Mouse (Mus musculus) stomach, embryonic 14.5 days (tissue): ENCODE measurements around the gene Olfr984. TPM values are rescaled to one million over a fixed set of nuclear protein-coding genes. Genes with fewer than 3 reads are reported as not detected.
A peak's percentile ranks its signal among the peaks of the same experiment; 100 is the strongest.

Experiments
- ATAC-seq: fragments of 200-750 bp; cut with Nextera tagmentation; 2 replicates; pipeline ENCODE4 v1.8.0; 2017; ENCODE audit warnings: low read depth, moderate TSS enrichment; ENCODE audit not compliant: insufficient number of reproducible peaks, insufficient read depth, low FRiP score
- H3K27ac ChIP-seq: fragments of 300-500 bp; sonication (generic); 2 replicates; pipeline ENCODE4 v1.5.1; 2014; ENCODE audit warnings: mild to moderate bottlenecking, low read length, moderate library complexity, mixed read lengths
- H3K27me3 ChIP-seq: fragments of 300-500 bp; sonication (generic); 2 replicates; pipeline ENCODE4 v1.6.1; 2014; ENCODE audit warnings: low read length, control low read depth, mixed read lengths; ENCODE audit not compliant: control insufficient read depth, insufficient read depth
- H3K36me3 ChIP-seq: fragments of 300-500 bp; sonication (generic); 2 replicates; pipeline ENCODE4 v1.6.1; 2014; ENCODE audit warnings: mild to moderate bottlenecking, control low read depth, low read length, moderate library complexity, mixed read lengths; ENCODE audit not compliant: control insufficient read depth, insufficient read depth
- H3K4me1 ChIP-seq: fragments of 300-500 bp; sonication (generic); 2 replicates; pipeline ENCODE4 v1.6.1; 2014; ENCODE audit warnings: low read length, control low read depth, mixed read lengths; ENCODE audit not compliant: control insufficient read depth, insufficient read depth
- H3K4me2 ChIP-seq: fragments of 300-500 bp; sonication (generic); replicated peaks from 2 replicates; pipeline ENCODE4 v1.6.1; 2014; ENCODE audit warnings: low read depth, low read length, control low read depth
- H3K4me3 ChIP-seq: fragments of 300-500 bp; sonication (generic); 2 replicates; pipeline ENCODE4 v1.5.1; 2014; ENCODE audit warnings: low read depth, low read length, control low read depth
- H3K9ac ChIP-seq: fragments of 300-500 bp; sonication (generic); replicated peaks from 2 replicates; pipeline ENCODE4 v1.6.1; 2014; ENCODE audit warnings: low read depth, mild to moderate bottlenecking, control low read depth, low read length, moderate library complexity, mixed read lengths
- H3K9me3 ChIP-seq: fragments of 300-500 bp; sonication (generic); 2 replicates; pipeline ENCODE4 v1.6.1; 2016; ENCODE audit warnings: low read depth, low read length, control low read depth; ENCODE audit not compliant: control insufficient read depth
- WGBS: fragments of 180-500 bp; shearing (Covaris S2); extraction: QIAGEN DNeasy Blood & Tissue Kit; methylation state at CpG from one replicate; pipeline ENCODE4 v1.1.7; 2014; 5-methylcytosine and 5-hydroxymethylcytosine counted together
- polyA plus RNA-seq: library from polyadenylated mRNA; unstranded; fragments of >200 nt; fragmentation: Nextera tagmentation; extraction: Ambion mirVana; gene quantifications from 2 replicates; pipeline ENCODE4 v1.2.1, GENCODE M21; 2014

The Olfr984 gene
- polyA plus RNA-seq, 1 experiment from 2014 or later, result not detected

GRCm38 (mm10) chr9:40116645-40117286 lies 2.8 kb upstream of the Olfr984 start:
- H3K9ac ChIP-seq, result no peak overlapping the region
- no peaks in the 10 kb centered on the region for H3K27me3 ChIP-seq
- no peak overlapping the region for H3K4me3 ChIP-seq
- H3K4me2 ChIP-seq, result no peak overlapping the region
- WGBS, result 48% methylated on average over 10 of the region's 10 CpGs
- no peaks in the 10 kb centered on the region for H3K36me3 ChIP-seq
- 0 out of 2 replicates have a peak, but pooled peaks have one; percentile 49 for ATAC-seq
- no peaks in the 10 kb centered on the region for H3K4me1 ChIP-seq
- H3K27ac ChIP-seq, result peak overlapping the region; percentile 4; the same call in 1 of the 2 replicates
- H3K9me3 ChIP-seq, result no peaks in the 10 kb centered on the region

- H3K4me3 ChIP-seq, result no peak overlapping the region
- 62% methylated on average over 3 of the region's 3 CpGs for WGBS
- H3K9ac ChIP-seq, result no peak overlapping the region
- ATAC-seq, result no peak
- H3K4me1 ChIP-seq, result no peaks in the 10 kb centered on the region
- H3K27me3 ChIP-seq, result no peaks in the 10 kb centered on the region
- H3K27ac ChIP-seq, result no peak overlapping the region
- no peak overlapping the region for H3K4me2 ChIP-seq
- H3K9me3 ChIP-seq, result no peaks in the 10 kb centered on the region
- no peaks in the 10 kb centered on the region for H3K36me3 ChIP-seq
These were observed 19.2 kb downstream of the Olfr984 start for GRCm38 (mm10) chr9:40094769-40095168.

GRCm38 (mm10) chr9:40093495-40093894 lies 20.5 kb downstream of the Olfr984 start, which contains the start of gene Olfr983:
Olfr983 (minus strand) TSS chr9:40093595.
- Histone ChIP-seq H3K4me1 (no peaks in the 10 kb centered on the region), H3K4me3 (no peak within 1 kb of the TSS), H3K4me2 (no peak within 1 kb of the TSS), H3K27ac (no peak within 1 kb of the TSS), H3K36me3 (no peaks in the 10 kb centered on the region), H3K9me3 (no peaks in the 10 kb centered on the region), H3K27me3 (no peaks in the 10 kb centered on the region), H3K9ac (no peak within 1 kb of the TSS)
- WGBS, result 91% methylated on average over 2 of the region's 2 CpGs
- ATAC-seq, result no peak

GRCm38 (mm10) chr9:40073529-40073928 lies 40.5 kb downstream of the Olfr984 start, which contains the start of gene Olfr982:
Olfr982 (plus strand) TSS chr9:40073829.
- no peaks in the 10 kb centered on the region for H3K4me1 ChIP-seq
- ATAC-seq, result no peak
- H3K4me2 ChIP-seq, result no peak within 1 kb of the TSS
- no peak within 1 kb of the TSS for H3K27ac ChIP-seq
- no peak within 1 kb of the TSS for H3K9ac ChIP-seq
- H3K27me3 ChIP-seq, result no peaks in the 10 kb centered on the region
- no peak within 1 kb of the TSS for H3K4me3 ChIP-seq
- H3K9me3 ChIP-seq, result no peaks in the 10 kb centered on the region
- WGBS, result 77% methylated on average over 2 of the region's 2 CpGs
- no peaks in the 10 kb centered on the region for H3K36me3 ChIP-seq

- H3K4me1 ChIP-seq, result no peaks in the 10 kb centered on the region
- WGBS, result 93% methylated on average over 19 of the region's 19 CpGs
- no peaks in the 10 kb centered on the region for H3K27me3 ChIP-seq
- H3K9ac ChIP-seq, result no peak overlapping the region
- no peak overlapping the region for H3K27ac ChIP-seq
- no peak overlapping the region for H3K4me2 ChIP-seq
- no peak overlapping the region for H3K4me3 ChIP-seq
- no peak for ATAC-seq
- H3K36me3 ChIP-seq, result no peaks in the 10 kb centered on the region
- no peaks in the 10 kb centered on the region for H3K9me3 ChIP-seq
These were observed 63.9 kb downstream of the Olfr984 start for GRCm38 (mm10) chr9:40050138-40050537.

Other genes starting within 250 kb of the Olfr984 start
- gene Olfr972, start 247.8 kb downstream of the Olfr984 start, polyA plus RNA-seq, result not detected in 2 replicates
- not detected in 2 replicates for gene Olfr229, start 206.9 kb downstream of the Olfr984 start, polyA plus RNA-seq
- not detected in 2 replicates for gene Olfr974, start 176.7 kb downstream of the Olfr984 start, polyA plus RNA-seq
- 0.09 TPM in 1 of 2 replicates, not detected in the other for gene Olfr975, start 162.2 kb downstream of the Olfr984 start, polyA plus RNA-seq
- gene Olfr976, start 153.1 kb downstream of the Olfr984 start, polyA plus RNA-seq, result not detected in 2 replicates
- gene Olfr978, start 122.1 kb downstream of the Olfr984 start, polyA plus RNA-seq, result not detected in 2 replicates
- not detected in 2 replicates for gene Olfr979, start 110.7 kb downstream of the Olfr984 start, polyA plus RNA-seq
- gene Olfr980, start 104.6 kb downstream of the Olfr984 start, polyA plus RNA-seq, result not detected in 2 replicates
- not detected in 2 replicates for gene Olfr981, start 92.7 kb downstream of the Olfr984 start, polyA plus RNA-seq
- gene Olfr982, start 40.4 kb downstream of the Olfr984 start, polyA plus RNA-seq, result not detected in 2 replicates
- gene Olfr983, start 20.6 kb downstream of the Olfr984 start, polyA plus RNA-seq, result not detected in 2 replicates
- not detected in 2 replicates for gene Olfr985, start 16.0 kb upstream of the Olfr984 start, polyA plus RNA-seq
- gene Tmem225, start 33.9 kb upstream of the Olfr984 start, polyA plus RNA-seq, result not detected in 2 replicates
- gene Olfr986, start 66.7 kb upstream of the Olfr984 start, polyA plus RNA-seq, result not detected in 2 replicates
- 6.2 and 6.6 TPM in 2 replicates for gene Zfp202, start 78.1 kb upstream of the Olfr984 start, polyA plus RNA-seq
- gene Scn3b, start 155.0 kb upstream of the Olfr984 start, polyA plus RNA-seq, result 7.9 and 8.0 TPM in 2 replicates